Mouse (Mus musculus): ENCODE data around the gene Il1r1. TPM values are rescaled to one million over a fixed set of nuclear protein-coding genes. Genes with fewer than 3 reads are reported as not detected.

Gene Il1r1
- polyA plus RNA-seq, 1 experiment: 1.9 TPM

DNA sequence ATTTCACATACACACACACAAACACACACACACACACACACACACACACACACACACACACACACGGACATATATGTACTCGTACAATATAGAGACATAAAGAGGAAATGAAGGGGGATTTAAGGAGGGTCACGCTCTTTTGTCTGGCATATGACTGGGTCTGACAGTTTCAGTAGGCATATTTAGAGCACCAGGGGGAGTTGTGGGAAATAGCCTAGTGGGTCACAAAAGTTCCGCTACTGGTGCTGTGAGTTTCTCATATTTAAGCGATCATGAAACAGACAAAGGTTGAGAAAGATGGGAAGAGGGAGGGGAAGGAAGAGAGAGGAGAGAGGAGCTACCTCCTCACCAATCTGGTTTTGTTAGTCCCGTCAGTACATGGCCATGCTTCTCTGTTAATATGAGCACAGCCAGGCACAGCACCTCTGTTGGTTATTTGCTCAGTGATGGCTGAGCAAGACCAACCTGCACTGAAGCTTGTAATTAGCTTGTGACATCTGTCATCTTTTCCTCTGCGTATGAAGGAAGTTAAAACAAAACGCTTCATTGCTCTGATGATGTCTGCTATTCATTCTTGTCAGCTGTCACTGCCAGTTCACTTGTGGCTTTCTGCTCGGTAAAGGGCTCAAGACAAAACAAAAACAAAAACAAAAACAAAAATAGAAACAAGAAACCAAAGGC, 37.7 kb downstream of the Il1r1 start:
- Histone ChIP-seq H3K27me3 (ENCODE audit: control insufficient read depth, insufficient read depth, low read length) (no peaks in the 10 kb centered on the region), H3K36me3 (ENCODE audit: control insufficient read depth, insufficient read depth, low read length) (no peaks in the 10 kb centered on the region), H3K4me3 (ENCODE audit: control insufficient read depth, low read depth, low read length) (no peak overlapping the region), H3K27ac (ENCODE audit: control insufficient read depth, insufficient read depth, low read depth, low read length) (no peak overlapping the region), H3K4me1 (ENCODE audit: control insufficient read depth, insufficient read depth, low read length) (peaks cover 8% of the 10 kb centered on the region)
- TF ChIP-seq POLR2A (IDR thresholded peaks at IDR 0.05; ENCODE audit: control insufficient read depth, low read depth, low read length): no peak
- TF ChIP-seq CTCF (IDR thresholded peaks at IDR 0.05; ENCODE audit: control insufficient read depth, insufficient read depth, insufficient replicate concordance, low read depth, low read length): no peak

- Histone ChIP-seq H3K4me3 (ENCODE audit: control insufficient read depth, low read depth, low read length) (no peak overlapping the region), H3K36me3 (ENCODE audit: control insufficient read depth, insufficient read depth, low read length) (no peaks in the 10 kb centered on the region), H3K4me1 (ENCODE audit: control insufficient read depth, insufficient read depth, low read length) (peaks cover 8% of the 10 kb centered on the region), H3K27me3 (ENCODE audit: control insufficient read depth, insufficient read depth, low read length) (no peaks in the 10 kb centered on the region), H3K27ac (ENCODE audit: control insufficient read depth, insufficient read depth, low read depth, low read length) (no peak overlapping the region)
- no peak for TF ChIP-seq POLR2A (IDR thresholded peaks at IDR 0.05; ENCODE audit: control insufficient read depth, low read depth, low read length)
- TF ChIP-seq CTCF (IDR thresholded peaks at IDR 0.05; ENCODE audit: control insufficient read depth, insufficient read depth, insufficient replicate concordance, low read depth, low read length): no peak
Observed at GRCm38 (mm10) chr1:40263122-40263498, 38.2 kb downstream of the Il1r1 start.

- Histone ChIP-seq H3K4me1 (ENCODE audit: control insufficient read depth, insufficient read depth, low read length) (peaks cover 8% of the 10 kb centered on the region), H3K36me3 (ENCODE audit: control insufficient read depth, insufficient read depth, low read length) (no peaks in the 10 kb centered on the region), H3K27ac (ENCODE audit: control insufficient read depth, insufficient read depth, low read depth, low read length) (no peak overlapping the region), H3K27me3 (ENCODE audit: control insufficient read depth, insufficient read depth, low read length) (no peaks in the 10 kb centered on the region), H3K4me3 (ENCODE audit: control insufficient read depth, low read depth, low read length) (no peak overlapping the region)
- TF ChIP-seq POLR2A (IDR thresholded peaks at IDR 0.05; ENCODE audit: control insufficient read depth, low read depth, low read length) (no peak), CTCF (IDR thresholded peaks at IDR 0.05; ENCODE audit: control insufficient read depth, insufficient read depth, insufficient replicate concordance, low read depth, low read length) (no peak)
Observed at GRCm38 (mm10) chr1:40263679-40264078, 38.8 kb downstream of the Il1r1 start.

DNA sequence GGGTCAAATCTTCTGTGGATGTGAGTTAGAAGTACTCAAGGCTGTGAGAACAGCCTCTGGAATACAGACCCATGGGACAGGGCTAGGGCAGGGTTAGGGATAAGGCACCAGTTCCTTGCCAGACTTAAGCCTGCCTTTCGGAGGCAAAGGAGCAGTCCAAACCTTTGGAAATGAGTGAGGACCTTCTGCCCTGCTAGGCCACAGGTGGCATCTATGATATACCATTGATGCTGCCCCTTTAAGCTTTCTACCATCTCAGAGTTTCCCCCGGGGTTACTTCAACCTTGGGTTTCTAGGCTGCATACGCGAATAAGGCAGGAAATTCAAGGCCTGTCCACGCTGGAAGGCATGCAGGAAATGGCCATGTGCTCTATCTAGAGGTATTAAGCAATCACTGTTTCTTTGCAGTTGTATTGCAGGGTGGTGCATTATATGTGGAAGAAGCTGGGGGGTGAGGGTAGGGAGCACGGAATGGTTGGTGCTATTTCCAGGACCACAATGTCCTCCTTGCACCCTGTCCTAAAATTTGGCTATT, 40.5 kb downstream of the Il1r1 start:
- H3K4me1 ChIP-seq (ENCODE audit: control insufficient read depth, insufficient read depth, low read length): peaks cover 8% of the 10 kb centered on the region
- TF ChIP-seq POLR2A (IDR thresholded peaks at IDR 0.05; ENCODE audit: control insufficient read depth, low read depth, low read length) (no peak), CTCF (IDR thresholded peaks at IDR 0.05; ENCODE audit: control insufficient read depth, insufficient read depth, insufficient replicate concordance, low read depth, low read length) (no peak)
- H3K4me3 ChIP-seq (ENCODE audit: control insufficient read depth, low read depth, low read length): no peak overlapping the region
- H3K36me3 ChIP-seq (ENCODE audit: control insufficient read depth, insufficient read depth, low read length): no peaks in the 10 kb centered on the region
- no peaks in the 10 kb centered on the region for H3K27me3 ChIP-seq (ENCODE audit: control insufficient read depth, insufficient read depth, low read length)
- H3K27ac ChIP-seq (ENCODE audit: control insufficient read depth, insufficient read depth, low read depth, low read length): peak overlapping the region; percentile 48

DNA sequence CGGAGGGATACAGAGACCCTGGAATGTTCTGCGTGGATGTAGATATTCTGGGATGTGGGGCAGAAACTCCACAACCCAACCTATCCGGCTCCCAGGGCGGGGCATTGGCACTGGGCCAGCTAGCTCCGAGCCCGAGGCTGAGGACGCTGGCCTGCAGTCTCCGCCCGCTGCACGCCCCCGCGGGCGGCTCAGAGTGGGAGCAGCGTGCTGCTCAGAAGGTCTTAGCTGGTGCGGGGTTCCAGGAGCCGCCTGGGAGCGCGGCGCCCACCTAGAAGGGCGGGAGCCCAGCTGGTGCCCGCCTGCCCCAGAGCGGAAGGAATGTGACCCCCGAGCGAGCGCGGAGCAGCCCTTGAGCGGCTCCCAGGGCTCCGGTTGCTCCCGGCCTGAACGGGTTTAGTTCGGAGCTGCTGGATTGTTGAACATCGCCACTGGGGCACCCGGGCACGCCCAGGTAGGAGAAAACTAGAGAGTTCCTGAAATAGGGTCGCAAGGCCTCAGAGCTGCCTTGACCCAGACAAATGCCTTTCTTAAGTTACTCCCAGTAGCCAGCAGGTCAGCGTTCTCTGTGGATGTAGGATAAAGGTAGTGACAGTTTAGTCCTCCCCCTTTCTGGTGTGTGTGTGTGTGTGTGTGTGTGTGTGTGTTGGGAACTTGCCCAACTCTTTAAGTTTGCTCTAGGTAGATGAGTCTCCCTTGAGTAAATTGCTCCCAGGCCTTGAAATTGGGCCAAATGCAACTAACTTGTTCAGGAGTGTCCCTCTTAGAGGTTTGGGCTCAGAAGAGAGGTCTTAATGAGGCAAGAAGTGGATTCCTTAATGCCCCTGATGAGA, 41.8 kb downstream of the Il1r1 start:
- Histone ChIP-seq H3K27ac (ENCODE audit: control insufficient read depth, insufficient read depth, low read depth, low read length) (peak overlapping the region; percentile 55), H3K4me1 (ENCODE audit: control insufficient read depth, insufficient read depth, low read length) (peaks cover 8% of the 10 kb centered on the region), H3K27me3 (ENCODE audit: control insufficient read depth, insufficient read depth, low read length) (no peaks in the 10 kb centered on the region), H3K36me3 (ENCODE audit: control insufficient read depth, insufficient read depth, low read length) (no peaks in the 10 kb centered on the region), H3K4me3 (ENCODE audit: control insufficient read depth, low read depth, low read length) (peak overlapping the region; percentile 80)
- no peak for TF ChIP-seq CTCF (IDR thresholded peaks at IDR 0.05; ENCODE audit: control insufficient read depth, insufficient read depth, insufficient replicate concordance, low read depth, low read length)
- TF ChIP-seq POLR2A (IDR thresholded peaks at IDR 0.05; ENCODE audit: control insufficient read depth, low read depth, low read length): no peak

- no peaks in the 10 kb centered on the region for H3K36me3 ChIP-seq (ENCODE audit: control insufficient read depth, insufficient read depth, low read length)
- H3K4me3 ChIP-seq (ENCODE audit: control insufficient read depth, low read depth, low read length): no peak overlapping the region
- TF ChIP-seq POLR2A (IDR thresholded peaks at IDR 0.05; ENCODE audit: control insufficient read depth, low read depth, low read length) (no peak), CTCF (IDR thresholded peaks at IDR 0.05; ENCODE audit: control insufficient read depth, insufficient read depth, insufficient replicate concordance, low read depth, low read length) (no peak)
- H3K27me3 ChIP-seq (ENCODE audit: control insufficient read depth, insufficient read depth, low read length): no peaks in the 10 kb centered on the region
- H3K27ac ChIP-seq (ENCODE audit: control insufficient read depth, insufficient read depth, low read depth, low read length): no peak overlapping the region
- H3K4me1 ChIP-seq (ENCODE audit: control insufficient read depth, insufficient read depth, low read length): peaks cover 8% of the 10 kb centered on the region
Observed at GRCm38 (mm10) chr1:40267846-40268245, 43.0 kb downstream of the Il1r1 start.

DNA sequence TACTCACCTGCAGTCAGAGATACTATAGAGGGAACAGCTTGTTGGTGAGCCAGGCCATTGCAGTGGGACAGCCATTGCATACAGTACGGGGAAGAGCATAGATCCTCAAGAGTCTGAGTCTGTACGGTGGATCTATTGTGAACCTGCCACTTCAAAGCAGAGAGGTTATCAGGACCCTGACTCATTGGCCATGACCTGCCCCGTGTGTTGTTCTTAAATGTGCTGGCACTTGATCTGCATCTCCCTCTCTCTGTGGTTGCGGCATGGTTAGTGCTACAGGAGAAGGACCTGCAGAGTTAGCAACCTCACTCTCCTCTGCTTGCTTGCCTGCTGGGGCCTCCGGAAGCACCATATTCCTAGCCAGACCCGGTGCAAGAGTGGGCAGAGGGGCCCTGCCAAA, 43.7 kb downstream of the Il1r1 start:
- peaks cover 8% of the 10 kb centered on the region for H3K4me1 ChIP-seq (ENCODE audit: control insufficient read depth, insufficient read depth, low read length)
- TF ChIP-seq CTCF (IDR thresholded peaks at IDR 0.05; ENCODE audit: control insufficient read depth, insufficient read depth, insufficient replicate concordance, low read depth, low read length): no peak
- no peak for TF ChIP-seq POLR2A (IDR thresholded peaks at IDR 0.05; ENCODE audit: control insufficient read depth, low read depth, low read length)
- no peak overlapping the region for H3K4me3 ChIP-seq (ENCODE audit: control insufficient read depth, low read depth, low read length)
- H3K36me3 ChIP-seq (ENCODE audit: control insufficient read depth, insufficient read depth, low read length): no peaks in the 10 kb centered on the region
- no peaks in the 10 kb centered on the region for H3K27me3 ChIP-seq (ENCODE audit: control insufficient read depth, insufficient read depth, low read length)
- no peak overlapping the region for H3K27ac ChIP-seq (ENCODE audit: control insufficient read depth, insufficient read depth, low read depth, low read length)
